Mouse (Mus musculus) WW6 (cell line): ENCODE results near the gene Slc48a1.

ENCODE experiments used
- DNase-seq: peaks from one replicate; pipeline ENCODE4 v3.0.0-alpha.2; 2013; ENCODE audit warnings: low read depth, low spot score

The Slc48a1 gene

GRCm38 (mm10) chr15:97801811-97802210, 23.5 kb downstream of the Slc48a1 start:
- no peak for DNase-seq

- DNase-seq: no peak
Measured at GRCm38 (mm10) chr15:97802575-97802974, 24.3 kb downstream of the Slc48a1 start.

- no peak for DNase-seq
Measured at GRCm38 (mm10) chr15:97807867-97808266, 29.5 kb downstream of the Slc48a1 start.

- DNase-seq: no peak
Measured at GRCm38 (mm10) chr15:97808532-97808931, 30.2 kb downstream of the Slc48a1 start.

GRCm38 (mm10) chr15:97809206-97809605, 30.9 kb downstream of the Slc48a1 start:
- no peak for DNase-seq

GRCm38 (mm10) chr15:97809942-97810341, 31.6 kb downstream of the Slc48a1 start:
- no peak for DNase-seq

- DNase-seq: no peak
Measured at GRCm38 (mm10) chr15:97810399-97810798, 32.1 kb downstream of the Slc48a1 start.

DNA sequence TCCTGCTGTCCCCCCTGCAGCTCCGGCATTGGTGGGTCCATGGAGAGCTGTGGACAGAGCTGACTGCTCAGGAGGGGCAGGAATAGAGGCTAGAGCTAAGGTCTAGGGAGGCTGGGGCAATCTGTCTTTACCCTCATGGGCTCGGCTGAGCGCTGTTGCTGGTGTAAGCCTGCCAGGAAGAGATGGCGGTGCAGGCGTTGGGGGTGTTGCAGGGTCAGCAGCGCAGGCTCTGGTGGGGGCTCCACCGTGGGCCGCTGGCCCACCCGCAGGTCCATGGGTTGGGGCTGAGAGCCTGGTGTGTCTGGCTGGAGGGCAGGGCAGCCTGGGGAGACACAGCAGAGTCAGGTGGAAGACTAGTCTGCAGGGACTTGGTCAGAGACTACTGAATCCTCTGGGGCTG, 33.0 kb downstream of the Slc48a1 start:
- DNase-seq: no peak

DNA sequence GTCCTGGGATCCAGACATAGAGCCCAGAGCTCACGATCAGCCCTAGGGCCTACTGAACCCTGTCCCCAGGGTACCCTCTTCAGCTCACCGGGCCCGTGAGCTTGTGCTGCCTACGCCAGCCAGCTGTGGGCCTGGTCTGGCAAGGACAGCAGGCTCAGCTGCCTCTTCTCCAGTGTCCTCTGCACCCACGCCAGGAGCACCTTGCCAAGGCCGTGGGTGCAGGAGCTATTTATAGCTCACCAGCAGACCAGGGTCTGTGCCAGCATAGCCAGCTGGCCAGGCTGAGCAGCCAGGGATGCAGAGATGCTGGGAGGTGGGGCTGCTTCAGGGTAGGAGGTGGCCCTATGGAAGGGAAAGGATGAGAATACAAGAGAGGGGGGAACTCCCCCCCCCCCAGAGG, 33.8 kb downstream of the Slc48a1 start:
- DNase-seq: no peak

DNA sequence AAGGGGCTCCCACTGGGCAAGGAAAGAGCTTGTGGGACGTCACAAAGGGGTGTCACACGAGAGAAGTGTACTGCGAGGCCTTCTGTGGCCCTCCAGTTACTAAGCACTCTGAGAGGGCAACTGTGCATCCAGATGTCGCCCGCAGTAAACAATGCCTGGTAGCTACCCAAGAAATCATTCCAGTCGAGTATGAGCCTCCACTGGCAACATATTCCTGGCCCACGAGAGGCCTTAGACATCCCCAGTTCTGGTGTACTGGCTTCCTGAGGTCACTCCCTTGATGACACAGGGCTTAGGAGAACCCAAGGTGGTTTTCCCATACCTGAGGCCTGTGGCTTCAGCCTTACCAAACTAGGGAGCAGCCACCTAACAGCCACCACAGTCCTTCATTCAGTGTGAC, 34.6 kb downstream of the Slc48a1 start:
- no peak for DNase-seq

GRCm38 (mm10) chr15:97813452-97814204, 35.3 kb downstream of the Slc48a1 start:
- no peak for DNase-seq

DNA sequence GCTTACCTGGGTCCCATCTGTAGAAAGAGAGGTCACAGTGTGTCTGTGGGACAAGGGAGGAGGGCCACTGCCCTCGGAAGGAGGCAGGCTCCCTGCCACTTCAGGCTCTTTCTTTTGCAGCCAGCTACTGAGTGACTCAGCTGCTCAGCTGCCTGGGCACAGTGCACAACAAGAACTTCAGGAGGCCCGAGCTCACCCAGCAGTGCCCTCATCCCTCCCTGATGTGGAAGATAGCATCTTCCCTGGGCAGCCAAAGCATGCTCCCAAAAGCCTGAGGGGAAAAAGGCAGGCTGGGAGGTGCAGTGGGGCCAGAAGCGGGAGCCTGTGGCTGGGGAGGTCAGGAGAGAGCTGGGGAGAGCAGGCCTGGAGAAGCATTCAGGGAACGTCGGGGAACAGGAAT, 36.4 kb downstream of the Slc48a1 start:
- DNase-seq: no peak

GRCm38 (mm10) chr15:97815254-97815653, 36.9 kb downstream of the Slc48a1 start:
- DNase-seq: no peak

DNA sequence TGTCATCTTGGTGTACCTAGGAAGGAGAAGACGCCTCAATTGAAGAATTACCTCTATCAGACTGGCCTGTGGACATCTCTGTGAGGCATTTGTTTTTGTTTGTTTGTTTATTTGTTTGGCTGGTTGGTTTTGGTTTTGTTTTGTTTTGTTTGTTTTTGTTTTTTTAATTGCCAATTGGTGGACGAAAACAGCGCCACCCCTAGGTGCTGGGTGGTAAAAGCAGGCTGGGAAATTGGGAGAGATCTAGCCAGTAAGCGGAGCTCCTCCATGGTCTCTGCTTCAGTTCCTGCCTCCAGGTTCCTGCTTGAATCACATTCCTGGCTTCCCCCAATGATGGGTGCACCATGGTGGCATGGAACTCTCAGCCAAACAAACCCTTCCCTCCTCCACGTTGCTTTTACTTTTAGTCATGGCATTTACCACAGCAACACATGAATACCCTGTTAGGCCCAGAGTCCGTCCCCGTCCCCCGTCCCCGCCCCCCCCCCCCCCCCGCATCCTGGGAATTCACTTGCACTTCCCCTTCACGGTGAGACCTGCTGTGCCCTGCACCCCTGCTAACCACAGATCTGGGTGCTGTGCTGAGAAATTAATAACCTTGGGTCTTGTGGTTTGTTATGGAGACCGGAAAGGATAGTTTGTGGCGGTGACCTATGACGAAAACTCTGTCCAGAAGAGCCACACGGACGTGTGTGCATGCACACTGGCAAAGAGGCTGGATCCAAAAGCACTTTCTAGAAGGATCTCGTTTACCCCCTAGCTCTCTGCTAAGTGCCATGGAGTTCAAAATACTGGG, 38.1 kb downstream of the Slc48a1 start:
- DNase-seq: no peak

DNA sequence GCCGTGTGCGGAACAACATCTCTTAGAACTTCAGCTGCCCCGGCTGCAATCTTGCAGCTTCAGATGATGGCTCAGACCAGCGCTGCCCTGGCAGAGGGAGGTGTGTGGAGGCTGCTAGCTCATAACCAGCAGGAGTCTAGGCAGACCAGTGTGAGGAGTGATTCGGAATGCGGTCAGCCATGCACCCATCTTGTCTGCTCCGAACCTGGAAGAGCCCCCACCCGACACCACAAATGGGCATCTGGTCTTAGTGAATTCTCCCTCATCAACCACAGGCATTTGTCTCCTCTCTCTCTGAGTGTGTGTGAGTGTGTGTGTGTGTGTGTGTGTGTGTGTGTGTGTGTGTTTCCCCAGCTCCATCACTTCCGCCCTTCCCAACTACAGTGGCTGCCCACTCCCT, 41.6 kb downstream of the Slc48a1 start:
- DNase-seq: no peak

DNA sequence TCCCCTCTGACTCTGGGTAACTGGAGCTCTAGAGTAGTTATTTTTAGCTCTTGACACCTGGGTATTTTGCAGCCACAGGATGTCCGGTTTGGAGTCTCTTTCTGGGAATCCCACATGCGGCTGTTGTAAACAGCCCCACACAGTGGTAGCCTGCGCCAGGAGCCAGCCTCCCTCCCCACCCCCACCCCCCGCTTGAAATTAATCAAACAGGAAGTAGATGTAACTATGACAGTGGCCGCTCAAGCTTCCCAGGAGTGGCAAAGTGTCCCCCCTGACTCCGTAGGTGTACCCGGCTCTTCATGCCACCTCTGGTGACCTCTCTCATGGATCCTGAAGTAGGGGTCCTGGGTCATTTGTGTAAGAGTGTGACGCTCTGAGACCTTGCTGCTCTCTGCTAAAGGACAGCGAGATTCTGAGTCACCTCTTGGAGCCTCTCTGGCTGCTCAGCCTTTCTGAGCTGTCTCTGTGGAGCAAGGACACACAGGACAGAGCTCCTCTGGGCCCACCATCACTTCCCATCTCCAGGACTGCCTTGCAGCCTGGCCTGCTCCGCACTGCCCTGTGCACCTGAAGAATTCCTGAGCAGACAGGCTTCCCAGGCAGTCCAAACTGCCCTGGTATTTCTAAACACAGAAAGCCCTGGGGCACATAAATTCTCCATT, 43.1 kb downstream of the Slc48a1 start:
- DNase-seq: no peak

GRCm38 (mm10) chr15:97821983-97822363, 43.7 kb downstream of the Slc48a1 start:
- DNase-seq: no peak

- DNase-seq: no peak
Measured at GRCm38 (mm10) chr15:97822545-97823228, 44.4 kb downstream of the Slc48a1 start.

DNA sequence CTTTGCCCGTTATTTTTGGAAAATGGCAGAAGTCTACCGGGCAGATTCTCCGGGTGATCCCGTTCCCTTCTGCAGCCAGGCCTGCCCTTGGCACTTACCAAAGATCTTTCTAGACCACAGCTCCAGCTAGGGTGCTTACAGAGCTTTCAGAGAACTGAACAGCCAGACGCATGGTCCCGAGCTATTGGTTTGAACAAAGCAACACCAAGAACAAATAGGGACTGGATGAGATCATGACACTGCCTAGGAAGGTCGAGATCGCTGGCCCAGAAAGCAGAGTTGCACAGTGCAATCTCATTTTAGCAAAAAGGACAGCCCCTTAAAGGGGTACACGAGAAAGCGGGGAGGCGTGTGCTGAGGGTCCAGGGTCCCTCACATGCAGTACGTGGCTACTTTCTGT, 45.2 kb downstream of the Slc48a1 start:
- no peak for DNase-seq

GRCm38 (mm10) chr15:97824042-97824441, 45.7 kb downstream of the Slc48a1 start:
- no peak for DNase-seq

- DNase-seq: no peak
Measured at GRCm38 (mm10) chr15:97825071-97825940, 47.0 kb downstream of the Slc48a1 start.
